Mouse (Mus musculus) testis, adult 2 months (tissue): Measurements from ENCODE around the gene Cdip1. TPM values are rescaled to one million over a fixed set of nuclear protein-coding genes. Genes with fewer than 3 reads are reported as not detected.

Experiments
- H3K27ac ChIP-seq: fragments of 200-500 bp; 2 replicates; pipeline ENCODE4 v1.5.1; 2012; ENCODE audit warnings: low read depth, low read length; ENCODE audit not compliant: control insufficient read depth, insufficient read depth
- H3K27me3 ChIP-seq: fragments of 200-500 bp; 2 replicates; pipeline ENCODE4 v1.6.1; 2012; ENCODE audit warnings: mild to moderate bottlenecking, low read length, moderate library complexity; ENCODE audit not compliant: control insufficient read depth, insufficient read depth
- H3K36me3 ChIP-seq: fragments of 200-500 bp; 2 replicates; pipeline ENCODE4 v1.6.1; 2012; ENCODE audit warnings: mild to moderate bottlenecking, low read length; ENCODE audit not compliant: control insufficient read depth, insufficient read depth
- H3K4me1 ChIP-seq: fragments of 200-500 bp; 2 replicates; pipeline ENCODE4 v1.6.1; 2012; ENCODE audit warnings: low read length; ENCODE audit not compliant: control insufficient read depth, insufficient read depth
- H3K4me3 ChIP-seq: fragments of 200-500 bp; 2 replicates; pipeline ENCODE4 v1.5.1; 2012; ENCODE audit warnings: low read depth, mild to moderate bottlenecking, low read length, moderate library complexity, mixed read lengths; ENCODE audit not compliant: control insufficient read depth
- CTCF ChIP-seq: fragments of 200-500 bp; IDR thresholded peaks from 2 replicates; pipeline ENCODE4 v1.5.1; 2012; ENCODE audit warnings: low read depth, mild to moderate bottlenecking, inconsistent platforms, low read length, moderate library complexity; ENCODE audit not compliant: control insufficient read depth, insufficient read depth, insufficient replicate concordance
- POLR2A ChIP-seq: fragments of 200-500 bp; IDR thresholded peaks from 2 replicates; pipeline ENCODE4 v1.6.1; 2012; ENCODE audit warnings: low read depth, mild to moderate bottlenecking, inconsistent platforms, low read length, moderate library complexity; ENCODE audit not compliant: control insufficient read depth
- polyA plus RNA-seq: library from polyadenylated mRNA; depleted of rRNA; stranded (reverse); fragments of >200 nt; gene quantifications from 2 replicates; pipeline ENCODE4 v1.2.3, GENCODE M21; 2012; rRNA removed

The Cdip1 gene
- polyA plus RNA-seq: 55.2 and 57.0 TPM in 2 replicates

DNA sequence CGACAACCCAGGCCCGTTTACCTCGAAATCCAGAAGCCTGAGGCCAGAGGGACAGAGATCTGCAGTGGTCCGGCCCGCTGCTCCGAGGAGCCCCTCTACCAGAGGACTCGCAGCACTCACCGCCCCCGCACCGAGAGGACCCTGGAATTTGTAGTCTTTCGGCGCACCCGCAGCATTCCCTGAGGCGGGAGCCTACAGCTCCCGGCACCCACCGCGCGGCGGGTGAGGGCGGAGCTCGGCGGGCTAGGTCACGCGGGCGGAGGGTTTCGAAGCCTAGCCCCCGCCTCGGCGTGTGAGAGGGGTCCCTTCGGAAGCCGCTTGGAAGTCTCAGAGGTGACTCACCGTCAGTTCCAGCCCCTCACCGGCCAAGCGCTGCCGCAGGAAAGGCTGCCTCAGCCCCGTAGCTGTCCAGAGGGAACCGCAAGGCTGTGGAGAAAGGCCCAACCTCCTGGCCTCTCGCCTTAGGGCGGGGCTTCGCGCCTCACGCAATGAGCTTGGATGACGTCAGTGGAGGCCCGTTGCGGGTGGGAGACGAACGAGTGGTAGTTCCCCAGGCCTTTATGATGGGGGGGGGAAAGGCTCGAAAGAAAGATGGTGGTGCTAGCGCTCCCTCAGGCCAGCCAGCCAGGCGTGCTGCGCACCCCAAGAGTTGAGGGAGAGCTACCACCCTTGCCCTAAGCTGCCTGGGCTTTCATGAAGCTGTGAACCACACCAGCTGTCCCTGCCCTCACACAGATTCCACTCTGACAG is at the start of gene Cdip1:
Cdip1 (minus strand) TSS at position 483 of the 750 bp plus-strand sequence.
- no peaks in the 10 kb centered on the region; the same call in 1 of the 2 replicates for H3K36me3 ChIP-seq
- H3K27ac ChIP-seq: peak within 1 kb of the TSS; percentile 100
- peak; percentile 67 for TF ChIP-seq POLR2A
- TF ChIP-seq CTCF: no peak
- H3K27me3 ChIP-seq: no peaks in the 10 kb centered on the region
- peaks cover 7% of the 10 kb centered on the region for H3K4me1 ChIP-seq
- H3K4me3 ChIP-seq: peak within 1 kb of the TSS; percentile 86

GRCm38 (mm10) chr16:4839552-4839951 is 49.5 kb upstream of the Cdip1 start:
- Histone ChIP-seq H3K27me3 (no peaks in the 10 kb centered on the region), H3K4me1 (peaks cover 6% of the 10 kb centered on the region), H3K27ac (no peak overlapping the region), H3K36me3 (no peaks in the 10 kb centered on the region), H3K4me3 (peak overlapping the region; percentile 82)
- TF ChIP-seq POLR2A (no peak), CTCF (no peak)

DNA sequence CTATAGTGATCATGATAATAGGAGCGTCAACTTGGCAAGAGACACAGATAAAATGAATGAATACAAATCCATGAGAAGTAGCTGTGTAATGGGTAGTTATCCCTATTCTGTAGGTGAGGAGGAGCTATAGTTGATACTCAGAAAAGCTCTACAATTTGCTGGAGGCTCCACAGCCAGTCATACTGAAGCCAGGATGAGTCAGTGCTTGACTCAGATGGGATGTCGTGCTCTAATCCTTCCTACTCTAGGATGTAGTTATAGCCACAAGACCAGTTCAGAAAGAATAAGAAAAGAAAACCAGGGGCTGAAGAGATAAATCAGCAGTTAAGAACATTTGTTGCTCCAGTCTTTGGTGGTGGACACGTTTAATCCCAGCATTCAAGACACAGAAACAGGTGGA is 47.5 kb upstream of the Cdip1 start:
- TF ChIP-seq POLR2A: no peak
- TF ChIP-seq CTCF: no peak
- peaks cover 3% of the 10 kb centered on the region for H3K4me1 ChIP-seq
- no peak overlapping the region for H3K27ac ChIP-seq

GRCm38 (mm10) chr16:4835191-4835590 is 45.1 kb upstream of the Cdip1 start, which contains the start of gene 4930562C15Rik:
Gene 4930562C15Rik (plus strand): TSS chr16:4835416.
- H3K4me3 ChIP-seq: peak within 1 kb of the TSS; percentile 78
- no peak within 1 kb of the TSS for H3K27ac ChIP-seq
- peaks cover 6% of the 10 kb centered on the region for H3K4me1 ChIP-seq
- H3K27me3 ChIP-seq: no peaks in the 10 kb centered on the region
- H3K36me3 ChIP-seq: no peaks in the 10 kb centered on the region
- peak; percentile 39; the same call in 1 of the 2 replicates for TF ChIP-seq POLR2A
- no peak for TF ChIP-seq CTCF

More for the DNA sequence above, 47.5 kb upstream of the Cdip1 start:
- no peaks in the 10 kb centered on the region for H3K27me3 ChIP-seq
- H3K36me3 ChIP-seq: no peaks in the 10 kb centered on the region
- H3K4me3 ChIP-seq: peak overlapping the region; percentile 31; the same call in 1 of the 2 replicates

DNA sequence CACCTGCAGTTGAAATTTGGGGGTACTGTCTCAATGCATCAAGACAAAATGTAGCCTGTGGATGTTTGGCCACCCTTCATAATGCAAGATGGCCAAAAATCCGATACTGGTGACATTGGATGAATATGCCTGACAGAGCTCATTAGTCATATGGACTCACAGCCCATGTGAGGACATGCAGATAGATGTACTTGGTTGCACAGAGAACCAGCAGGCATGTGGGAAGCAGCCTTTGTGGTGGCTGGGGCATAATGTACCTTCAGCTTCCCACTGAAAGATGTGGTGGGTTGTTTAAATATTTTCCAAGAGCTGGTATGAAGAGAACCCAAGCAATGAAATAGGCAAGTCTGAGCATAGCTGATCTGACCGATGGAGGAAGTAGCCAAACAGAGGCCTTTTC is 43.8 kb upstream of the Cdip1 start:
- Histone ChIP-seq H3K4me3 (peak overlapping the region; percentile 28; the same call in 1 of the 2 replicates), H3K4me1 (peaks cover 6% of the 10 kb centered on the region), H3K27me3 (no peaks in the 10 kb centered on the region), H3K27ac (no peak overlapping the region), H3K36me3 (no peaks in the 10 kb centered on the region)
- TF ChIP-seq CTCF (no peak), POLR2A (no peak)

DNA sequence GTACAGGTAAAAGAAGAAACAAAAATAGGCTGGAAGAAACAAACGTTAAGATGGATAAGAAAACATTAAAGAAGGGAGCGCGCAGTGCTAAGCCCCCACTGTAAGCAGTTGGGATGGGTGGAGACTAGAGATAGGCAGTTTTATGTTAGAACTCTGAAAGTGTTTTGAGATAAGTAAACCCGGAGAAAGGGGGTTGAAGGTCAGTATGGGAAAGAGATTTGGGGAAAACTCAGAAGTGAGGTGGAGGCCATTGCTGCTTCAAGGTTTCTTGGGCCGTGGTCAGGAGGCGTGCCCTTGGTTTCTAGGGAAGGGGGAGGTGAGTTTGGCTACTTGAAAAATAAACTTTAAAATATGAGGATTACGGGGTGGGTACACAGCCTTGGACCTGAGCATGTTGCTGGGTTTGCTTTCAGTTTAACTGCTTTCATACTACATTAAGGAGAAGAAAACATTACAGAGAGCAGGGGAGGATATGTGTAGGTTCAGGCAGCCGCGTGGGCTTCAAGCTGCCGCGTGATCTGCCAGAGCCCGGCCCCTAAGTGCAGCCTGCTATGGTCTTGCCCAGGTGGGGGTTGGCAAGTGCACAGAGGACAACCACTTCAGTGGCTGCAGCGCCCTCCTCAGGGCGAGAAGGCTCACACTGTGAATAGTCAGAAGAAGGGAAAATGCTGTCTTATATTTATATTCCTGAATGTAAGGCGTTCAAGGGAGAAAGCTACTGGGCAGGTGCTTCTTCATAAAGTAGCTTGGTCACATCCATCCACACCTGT is 41.7 kb upstream of the Cdip1 start:
- peaks cover 6% of the 10 kb centered on the region for H3K4me1 ChIP-seq

More for the DNA sequence above, 41.7 kb upstream of the Cdip1 start:
- no peak for TF ChIP-seq POLR2A
- peak; percentile 39; the same call in 1 of the 2 replicates for TF ChIP-seq CTCF
- no peaks in the 10 kb centered on the region for H3K27me3 ChIP-seq
- H3K36me3 ChIP-seq: no peaks in the 10 kb centered on the region
- H3K27ac ChIP-seq: no peak overlapping the region
- H3K4me3 ChIP-seq: peak overlapping the region; percentile 15; the same call in 1 of the 2 replicates
